Mouse (Mus musculus): Measurements from ENCODE around the gene Rasgrf1.

DNA sequence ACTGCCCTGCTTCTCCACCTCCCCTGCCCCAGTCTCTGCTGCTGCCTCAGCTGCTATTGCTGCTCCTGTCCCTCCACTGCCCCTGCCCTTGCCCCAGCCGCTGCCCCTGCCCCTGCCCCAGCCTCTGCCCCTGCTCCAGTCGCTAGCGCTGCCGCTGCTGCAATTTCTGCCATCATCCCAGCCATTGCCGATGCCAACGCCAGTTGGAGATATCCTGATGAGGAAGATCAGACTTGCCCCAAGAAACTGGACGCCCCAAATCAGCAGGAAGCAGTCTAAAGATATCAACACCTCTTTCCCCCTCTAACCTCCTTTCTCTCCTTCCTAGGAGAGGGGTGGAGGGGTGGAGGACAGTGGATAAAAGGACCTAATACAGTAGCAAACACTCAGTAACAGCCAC lies 28.2 kb upstream of the Rasgrf1 start:
- TF ChIP-seq POLR2A (IDR thresholded peaks at IDR 0.05; ENCODE audit: borderline replicate concordance, extremely low read depth, low read depth, low read length) = no peak
- TF ChIP-seq CTCF (IDR thresholded peaks at IDR 0.05; ENCODE audit: insufficient read depth, low read length) = no peak

Data from lung, adult 2 months (tissue).